Mouse (Mus musculus): ENCODE results near the gene Cnnm2.

DNA sequence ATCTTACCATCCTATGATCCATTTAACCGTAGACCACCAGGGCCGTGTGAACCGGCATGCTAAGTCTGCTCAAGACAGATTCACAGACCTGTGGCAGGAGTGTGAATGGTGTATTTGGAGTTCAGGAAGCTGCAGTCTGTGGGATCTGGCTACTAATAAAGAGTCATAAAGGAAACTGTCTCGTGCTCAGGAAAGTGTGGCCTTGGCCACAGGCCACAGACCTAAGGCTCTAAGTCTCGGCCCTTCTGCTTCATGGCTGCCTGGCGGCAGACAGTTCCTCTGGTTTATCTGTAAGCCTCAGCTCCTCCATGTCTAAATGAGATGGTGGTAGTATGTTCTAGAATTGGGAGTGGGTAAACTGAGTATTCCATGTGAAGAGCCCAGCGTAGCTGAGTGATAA, 30.0 kb downstream of the Cnnm2 start:
- TF ChIP-seq CTCF (IDR thresholded peaks at IDR 0.05 in 2 of 3, conservative IDR thresholded peaks at IDR 0.05 in 1 of 3; ENCODE audit: control insufficient read depth in 1 of 3, insufficient read depth in 1 of 3, low read depth in 2 of 3, low read length in 3 of 3, poor library complexity in 1 of 3, severe bottlenecking in 1 of 3) (no peak), POLR2A (IDR thresholded peaks at IDR 0.05; ENCODE audit: control insufficient read depth in 1 of 2, insufficient read depth in 1 of 2, low read depth in 1 of 2, low read length in 2 of 2, poor library complexity in 1 of 2) (no peak), POLR2AphosphoS2 (IDR thresholded peaks at IDR 0.05; ENCODE audit: low read length) (no peak), ZKSCAN1 (IDR thresholded peaks at IDR 0.05; ENCODE audit: low read depth, low read length) (no peak), ELF1 (IDR thresholded peaks at IDR 0.05; ENCODE audit: low read depth, low read length) (no peak), MAX (IDR thresholded peaks at IDR 0.05; ENCODE audit: low read length) (no peak), NRF1 (IDR thresholded peaks at IDR 0.05; ENCODE audit: insufficient read depth, low read depth, low read length, poor library complexity, severe bottlenecking) (no peak), EP300 (IDR thresholded peaks at IDR 0.05; ENCODE audit: low read depth in 1 of 2, low read length in 2 of 2) (no peak), BHLHE40 (IDR thresholded peaks at IDR 0.05; ENCODE audit: borderline replicate concordance, low read depth, low read length) (no peak)
